Mouse (Mus musculus) B cell, adult 2 months (primary cell): ENCODE results near the gene 1700001C19Rik.

Experiments
- DNase-seq, 2 experiments: peaks; one replicate each; pipeline ENCODE4 v3.0.0; 2022

1700001C19Rik gene

GRCm38 (mm10) chr17:47436907-47437547 lies at the start of gene 1700001C19Rik:
Gene 1700001C19Rik, minus strand, starts transcription at chr17:47437376.
- DNase-seq, result no peak

- DNase-seq, result no peak
These were observed 48.6 kb upstream of the 1700001C19Rik start for GRCm38 (mm10) chr17:47485791-47486190.

- no peak for DNase-seq
These were observed 47.8 kb upstream of the 1700001C19Rik start for GRCm38 (mm10) chr17:47484993-47485392.

GRCm38 (mm10) chr17:47484241-47484921 lies 47.2 kb upstream of the 1700001C19Rik start:
- DNase-seq, result no peak

- DNase-seq, result peak; percentile 67 to 70
These were observed 45.2 kb upstream of the 1700001C19Rik start for GRCm38 (mm10) chr17:47482401-47482800.

GRCm38 (mm10) chr17:47479887-47480286 lies 42.7 kb upstream of the 1700001C19Rik start:
- DNase-seq, result no peak

GRCm38 (mm10) chr17:47475714-47476113 lies 38.5 kb upstream of the 1700001C19Rik start:
- peak; percentile 40 to 45 for DNase-seq

GRCm38 (mm10) chr17:47475181-47475580 lies 38.0 kb upstream of the 1700001C19Rik start:
- DNase-seq, result no peak

GRCm38 (mm10) chr17:47474250-47474649 lies 37.1 kb upstream of the 1700001C19Rik start:
- no peak for DNase-seq

GRCm38 (mm10) chr17:47473434-47473974 lies 36.3 kb upstream of the 1700001C19Rik start:
- DNase-seq, result peak; percentile 78 to 83

GRCm38 (mm10) chr17:47472435-47473350 lies 35.5 kb upstream of the 1700001C19Rik start:
- DNase-seq, result no peak

- DNase-seq, result no peak
These were observed 33.5 kb upstream of the 1700001C19Rik start for GRCm38 (mm10) chr17:47470686-47471085.

- DNase-seq, result no peak
These were observed 32.9 kb upstream of the 1700001C19Rik start for GRCm38 (mm10) chr17:47470121-47470520.

GRCm38 (mm10) chr17:47469642-47470041 lies 32.5 kb upstream of the 1700001C19Rik start:
- no peak for DNase-seq

- no peak for DNase-seq
These were observed 31.3 kb upstream of the 1700001C19Rik start for GRCm38 (mm10) chr17:47468466-47468865.

GRCm38 (mm10) chr17:47468063-47468462 lies 30.9 kb upstream of the 1700001C19Rik start:
- DNase-seq, result no peak

- no peak for DNase-seq
These were observed 30.5 kb upstream of the 1700001C19Rik start for GRCm38 (mm10) chr17:47467659-47468058.

GRCm38 (mm10) chr17:47466284-47466683 lies 29.1 kb upstream of the 1700001C19Rik start:
- no peak for DNase-seq

GRCm38 (mm10) chr17:47465016-47465415 lies 27.8 kb upstream of the 1700001C19Rik start:
- DNase-seq, result no peak

- DNase-seq, result no peak
These were observed 27.2 kb upstream of the 1700001C19Rik start for GRCm38 (mm10) chr17:47464248-47464965.

- no peak for DNase-seq
These were observed 25.7 kb upstream of the 1700001C19Rik start for GRCm38 (mm10) chr17:47462728-47463388.

GRCm38 (mm10) chr17:47462209-47462608 lies 25.0 kb upstream of the 1700001C19Rik start:
- no peak for DNase-seq
